Mouse (Mus musculus): ENCODE measurements around the gene Reln.

DNA sequence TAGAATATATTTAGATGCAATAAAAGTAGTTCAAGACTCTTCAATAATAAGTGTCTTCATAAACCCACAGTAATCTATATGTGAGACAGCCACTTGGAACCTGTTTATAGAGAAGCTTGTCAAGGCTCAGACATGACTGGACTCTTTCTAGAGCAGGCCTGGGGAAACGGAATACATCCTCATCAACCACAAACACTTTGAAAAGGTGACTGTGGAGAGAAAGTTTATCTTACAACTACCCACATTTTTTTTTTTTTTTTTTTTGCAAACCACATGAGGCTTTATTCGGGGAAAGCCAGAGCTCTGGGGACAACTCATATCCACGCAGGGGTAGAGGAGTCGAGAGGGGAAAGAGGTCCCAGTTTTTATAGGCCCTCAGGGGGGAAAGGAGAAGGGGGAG, 36.6 kb downstream of the Reln start:
- TF ChIP-seq CTCF (IDR thresholded peaks at IDR 0.05; ENCODE audit: low read depth, low read length) = no peak
- no peak for TF ChIP-seq POLR2A (IDR thresholded peaks at IDR 0.05; ENCODE audit: extremely low read depth, insufficient read depth, low read length)

Measured in liver, adult 2 months (tissue).